Mouse (Mus musculus): ENCODE measurements at regions not wholly inside any gene's neighbourhood (a gene's known extent, or its start where the extent isn't known, plus 50 kb on each side); places are given as distances from the start of the nearest gene placed in this dataset.

GRCm38 (mm10) chr12:109950632-109951031 lies 328.2 kb upstream of the Dio3 start:
- in situ Hi-C loops (cut with MboI; ENCODE audit: unreplicated experiment in 2 of 2), result loop anchor here (5.0 to 25.0 kb wide), 7 partner anchors 508 to 1363 kb away; partner anchors contain the start of genes Begain (in 1 of the 2) and Degs2 (in 1 of the 2)

- in situ Hi-C loops (cut with MboI; ENCODE audit: unreplicated experiment in 2 of 2), result loop anchor here (5.0 to 25.0 kb wide), 7 partner anchors 509 to 1364 kb away; partner anchors contain the start of genes Begain (in 1 of the 2) and Degs2 (in 1 of the 2)
Measured at GRCm38 (mm10) chr12:109951473-109951872, 327.4 kb upstream of the Dio3 start.

GRCm38 (mm10) chr12:109951884-109952456 lies 326.9 kb upstream of the Dio3 start:
- in situ Hi-C loops (cut with MboI; ENCODE audit: unreplicated experiment in 2 of 2), result loop anchor here (5.0 to 25.0 kb wide), 7 partner anchors 510 to 1365 kb away; partner anchors contain the start of genes Begain (in 1 of the 2) and Degs2 (in 1 of the 2)

- in situ Hi-C loops (cut with MboI; ENCODE audit: unreplicated experiment in 2 of 2), result loop anchor here (5.0 to 25.0 kb wide), 7 partner anchors 511 to 1366 kb away; partner anchors contain the start of genes Begain (in 1 of the 2) and Degs2 (in 1 of the 2)
Measured at GRCm38 (mm10) chr12:109952933-109953332, 325.9 kb upstream of the Dio3 start.

GRCm38 (mm10) chr12:109957305-109957704 lies 321.6 kb upstream of the Dio3 start:
- in situ Hi-C loops (cut with MboI; ENCODE audit: unreplicated experiment in 2 of 2), result loop anchor here (5.0 to 25.0 kb wide), 6 partner anchors 883 to 1370 kb away; partner anchors contain the start of genes Begain (in 1 of the 2) and Degs2 (in 1 of the 2)

GRCm38 (mm10) chr12:109958357-109959085 lies 320.3 kb upstream of the Dio3 start:
- in situ Hi-C loops (cut with MboI; ENCODE audit: unreplicated experiment in 2 of 2), result loop anchor here (5.0 to 25.0 kb wide), 6 partner anchors 884 to 1371 kb away; partner anchors contain the start of genes Begain (in 1 of the 2) and Degs2 (in 1 of the 2)

- in situ Hi-C loops (cut with MboI; ENCODE audit: unreplicated experiment in 2 of 2), result loop anchor here (25.0 kb wide), 4 partner anchors 904 to 1379 kb away; partner anchors contain the start of genes Begain (in 1 of the 2) and Degs2 (in 1 of the 2)
Measured at GRCm38 (mm10) chr12:109966776-109967175, 312.1 kb upstream of the Dio3 start.

- in situ Hi-C loops (cut with MboI; ENCODE audit: unreplicated experiment in 2 of 2), result loop anchor here (25.0 kb wide), 4 partner anchors 906 to 1381 kb away; partner anchors contain the start of genes Begain (in 1 of the 2) and Degs2 (in 1 of the 2)
Measured at GRCm38 (mm10) chr12:109968303-109968702, 310.6 kb upstream of the Dio3 start.

GRCm38 (mm10) chr12:109971508-109971907 lies 307.4 kb upstream of the Dio3 start:
- in situ Hi-C loops (cut with MboI; ENCODE audit: unreplicated experiment in 2 of 2), result loop anchor here (25.0 kb wide), 4 partner anchors 909 to 1384 kb away; partner anchors contain the start of genes Begain (in 1 of the 2) and Degs2 (in 1 of the 2)

- in situ Hi-C loops (cut with MboI; ENCODE audit: unreplicated experiment in 2 of 2), result loop anchor here (25.0 kb wide), 4 partner anchors 910 to 1385 kb away; partner anchors contain the start of genes Begain (in 1 of the 2) and Degs2 (in 1 of the 2)
Measured at GRCm38 (mm10) chr12:109972366-109973015, 306.4 kb upstream of the Dio3 start.

GRCm38 (mm10) chr12:109973598-109973997 lies 305.3 kb upstream of the Dio3 start:
- in situ Hi-C loops (cut with MboI; ENCODE audit: unreplicated experiment in 2 of 2), result loop anchor here (25.0 kb wide), 4 partner anchors 911 to 1386 kb away; partner anchors contain the start of genes Begain (in 1 of the 2) and Degs2 (in 1 of the 2)

GRCm38 (mm10) chr12:109975176-109975972 lies 303.5 kb upstream of the Dio3 start:
- in situ Hi-C loops (cut with MboI; ENCODE audit: unreplicated experiment in 2 of 2), result no loop called here

GRCm38 (mm10) chr12:109984651-109985050 lies 294.2 kb upstream of the Dio3 start:
- in situ Hi-C loops (cut with MboI; ENCODE audit: unreplicated experiment in 2 of 2), result no loop called here

GRCm38 (mm10) chr12:109993410-109993809 lies 285.5 kb upstream of the Dio3 start:
- in situ Hi-C loops (cut with MboI; ENCODE audit: unreplicated experiment in 2 of 2), result no loop called here

GRCm38 (mm10) chr12:110002717-110003116 lies 276.2 kb upstream of the Dio3 start:
- in situ Hi-C loops (cut with MboI; ENCODE audit: unreplicated experiment in 2 of 2), result no loop called here

GRCm38 (mm10) chr12:110009136-110009535 lies 269.7 kb upstream of the Dio3 start:
- in situ Hi-C loops (cut with MboI; ENCODE audit: unreplicated experiment in 2 of 2), result no loop called here

GRCm38 (mm10) chr12:110020541-110021470 lies 258.1 kb upstream of the Dio3 start:
- in situ Hi-C loops (cut with MboI; ENCODE audit: unreplicated experiment in 2 of 2), result no loop called here

- in situ Hi-C loops (cut with MboI; ENCODE audit: unreplicated experiment in 2 of 2), result no loop called here
Measured at GRCm38 (mm10) chr12:110021690-110022089, 257.2 kb upstream of the Dio3 start.

All from v-Abl transformed pro-B cells (cell line).